Mouse (Mus musculus) bone marrow, adult 2 months (tissue): Measurements from ENCODE around the gene Adamts14.

Source experiments
- CTCF ChIP-seq: fragments of 200-500 bp; IDR thresholded peaks from 2 replicates; pipeline ENCODE4 v1.5.1; 2011; ENCODE audit warnings: low read length, control low read depth; ENCODE audit not compliant: control insufficient read depth, insufficient read depth
- POLR2A ChIP-seq: fragments of 200-500 bp; IDR thresholded peaks from 2 replicates; pipeline ENCODE4 v1.6.1; 2011; ENCODE audit warnings: low read depth, mild to moderate bottlenecking, control low read depth, low read length, borderline replicate concordance; ENCODE audit not compliant: control insufficient read depth

GRCm38 (mm10) chr10:61296713-61297445 lies 23.6 kb upstream of the Adamts14 start:
- no peak for TF ChIP-seq CTCF
- no peak for TF ChIP-seq POLR2A
